Mouse (Mus musculus): ENCODE data around the gene Slc35e3. TPM values are rescaled to one million over a fixed set of nuclear protein-coding genes. Genes with fewer than 3 reads are reported as not detected.

The Slc35e3 gene
- polyA plus RNA-seq, 1 experiment from 2014 or later = 6.7 TPM

GRCm38 (mm10) chr10:117702024-117702833 is 43.9 kb downstream of the Slc35e3 start:
- no peaks in the 10 kb centered on the region for H3K27me3 ChIP-seq (ENCODE audit: control insufficient read depth, insufficient read depth, low read length)
- H3K4me3 ChIP-seq (ENCODE audit: low read length) = no peak overlapping the region
- H3K4me2 ChIP-seq (ENCODE audit: low read depth, low read length) = no peak overlapping the region
- H3K4me1 ChIP-seq (ENCODE audit: control insufficient read depth, insufficient read depth, low read length) = peaks cover 11% of the 10 kb centered on the region
- peaks cover 61% of the 10 kb centered on the region for H3K36me3 ChIP-seq (ENCODE audit: control insufficient read depth, insufficient read depth)
- no peak for ATAC-seq (replicated peaks; ENCODE audit: extremely low read depth, insufficient read depth, low FRiP score)
- H3K9me3 ChIP-seq (replicated peaks; ENCODE audit: control insufficient read depth, low read length) = no peaks in the 10 kb centered on the region
- WGBS = 90% methylated on average over 6 of the region's 6 CpGs
- no peak overlapping the region for H3K27ac ChIP-seq (ENCODE audit: low read length)
- no peak overlapping the region for H3K9ac ChIP-seq (ENCODE audit: low read length)

- WGBS = 88% methylated on average over 6 of the region's 6 CpGs
- no peak for ATAC-seq (replicated peaks; ENCODE audit: extremely low read depth, insufficient read depth, low FRiP score)
- peaks cover 66% of the 10 kb centered on the region for H3K36me3 ChIP-seq (ENCODE audit: control insufficient read depth, insufficient read depth)
Observed at GRCm38 (mm10) chr10:117701034-117701829, 44.9 kb downstream of the Slc35e3 start.

GRCm38 (mm10) chr10:117700450-117700849 is 45.7 kb downstream of the Slc35e3 start:
- Histone ChIP-seq H3K4me2 (ENCODE audit: low read depth, low read length) (no peak overlapping the region), H3K36me3 (ENCODE audit: control insufficient read depth, insufficient read depth) (peaks cover 73% of the 10 kb centered on the region), H3K27me3 (ENCODE audit: control insufficient read depth, insufficient read depth, low read length) (no peaks in the 10 kb centered on the region), H3K9me3 (replicated peaks; ENCODE audit: control insufficient read depth, low read length) (no peaks in the 10 kb centered on the region), H3K9ac (ENCODE audit: low read length) (no peak overlapping the region), H3K27ac (ENCODE audit: low read length) (no peak overlapping the region), H3K4me1 (ENCODE audit: control insufficient read depth, insufficient read depth, low read length) (no peaks in the 10 kb centered on the region), H3K4me3 (ENCODE audit: low read length) (no peak overlapping the region)
- no peak for ATAC-seq (replicated peaks; ENCODE audit: extremely low read depth, insufficient read depth, low FRiP score)
- WGBS = 76% methylated on average over 1 of the region's 1 CpGs

More at GRCm38 (mm10) chr10:117701034-117701829, 44.9 kb downstream of the Slc35e3 start:
- Histone ChIP-seq H3K27me3 (ENCODE audit: control insufficient read depth, insufficient read depth, low read length) (no peaks in the 10 kb centered on the region), H3K4me3 (ENCODE audit: low read length) (no peak overlapping the region), H3K9me3 (replicated peaks; ENCODE audit: control insufficient read depth, low read length) (no peaks in the 10 kb centered on the region), H3K27ac (ENCODE audit: low read length) (no peak overlapping the region), H3K4me1 (ENCODE audit: control insufficient read depth, insufficient read depth, low read length) (peaks cover under 1% of the 10 kb centered on the region), H3K4me2 (ENCODE audit: low read depth, low read length) (no peak overlapping the region), H3K9ac (ENCODE audit: low read length) (no peak overlapping the region)

GRCm38 (mm10) chr10:117699914-117700313 is 46.3 kb downstream of the Slc35e3 start:
- WGBS = 95% methylated on average over 4 of the region's 4 CpGs
- ATAC-seq (replicated peaks; ENCODE audit: extremely low read depth, insufficient read depth, low FRiP score) = no peak
- H3K36me3 ChIP-seq (ENCODE audit: control insufficient read depth, insufficient read depth) = peaks cover 71% of the 10 kb centered on the region

GRCm38 (mm10) chr10:117698313-117699138 is 47.6 kb downstream of the Slc35e3 start:
- Histone ChIP-seq H3K4me3 (ENCODE audit: low read length) (no peak overlapping the region), H3K27ac (ENCODE audit: low read length) (no peak overlapping the region), H3K9me3 (replicated peaks; ENCODE audit: control insufficient read depth, low read length) (no peaks in the 10 kb centered on the region), H3K27me3 (ENCODE audit: control insufficient read depth, insufficient read depth, low read length) (no peaks in the 10 kb centered on the region), H3K4me1 (ENCODE audit: control insufficient read depth, insufficient read depth, low read length) (no peaks in the 10 kb centered on the region), H3K36me3 (ENCODE audit: control insufficient read depth, insufficient read depth) (peaks cover 76% of the 10 kb centered on the region), H3K4me2 (ENCODE audit: low read depth, low read length) (no peak overlapping the region), H3K9ac (ENCODE audit: low read length) (no peak overlapping the region)
- ATAC-seq (replicated peaks; ENCODE audit: extremely low read depth, insufficient read depth, low FRiP score) = no peak
- 93% methylated on average over 10 of the region's 10 CpGs for WGBS

More at GRCm38 (mm10) chr10:117699914-117700313, 46.3 kb downstream of the Slc35e3 start:
- Histone ChIP-seq H3K9ac (ENCODE audit: low read length) (no peak overlapping the region), H3K27me3 (ENCODE audit: control insufficient read depth, insufficient read depth, low read length) (no peaks in the 10 kb centered on the region), H3K27ac (ENCODE audit: low read length) (no peak overlapping the region), H3K9me3 (replicated peaks; ENCODE audit: control insufficient read depth, low read length) (no peaks in the 10 kb centered on the region), H3K4me2 (ENCODE audit: low read depth, low read length) (no peak overlapping the region), H3K4me1 (ENCODE audit: control insufficient read depth, insufficient read depth, low read length) (no peaks in the 10 kb centered on the region), H3K4me3 (ENCODE audit: low read length) (no peak overlapping the region)

GRCm38 (mm10) chr10:117697561-117698115 is 48.5 kb downstream of the Slc35e3 start:
- ATAC-seq (replicated peaks; ENCODE audit: extremely low read depth, insufficient read depth, low FRiP score) = peak; percentile 10; the same call in 1 of the 2 replicates
- Histone ChIP-seq H3K9ac (ENCODE audit: low read length) (no peak overlapping the region), H3K36me3 (ENCODE audit: control insufficient read depth, insufficient read depth) (peaks cover 74% of the 10 kb centered on the region), H3K4me2 (ENCODE audit: low read depth, low read length) (no peak overlapping the region), H3K4me1 (ENCODE audit: control insufficient read depth, insufficient read depth, low read length) (no peaks in the 10 kb centered on the region), H3K27me3 (ENCODE audit: control insufficient read depth, insufficient read depth, low read length) (no peaks in the 10 kb centered on the region), H3K4me3 (ENCODE audit: low read length) (no peak overlapping the region), H3K27ac (ENCODE audit: low read length) (no peak overlapping the region), H3K9me3 (replicated peaks; ENCODE audit: control insufficient read depth, low read length) (no peaks in the 10 kb centered on the region)
- over 99% methylated on average over 3 of the region's 3 CpGs for WGBS

GRCm38 (mm10) chr10:117696827-117697560 is 49.2 kb downstream of the Slc35e3 start:
- no peaks in the 10 kb centered on the region for H3K9me3 ChIP-seq (replicated peaks; ENCODE audit: control insufficient read depth, low read length)
- H3K27me3 ChIP-seq (ENCODE audit: control insufficient read depth, insufficient read depth, low read length) = no peaks in the 10 kb centered on the region
- H3K36me3 ChIP-seq (ENCODE audit: control insufficient read depth, insufficient read depth) = peaks cover 79% of the 10 kb centered on the region
- H3K27ac ChIP-seq (ENCODE audit: low read length) = no peak overlapping the region
- H3K9ac ChIP-seq (ENCODE audit: low read length) = no peak overlapping the region
- 92% methylated on average over 6 of the region's 6 CpGs for WGBS
- H3K4me2 ChIP-seq (ENCODE audit: low read depth, low read length) = no peak overlapping the region
- H3K4me1 ChIP-seq (ENCODE audit: control insufficient read depth, insufficient read depth, low read length) = no peaks in the 10 kb centered on the region
- 0 out of 2 replicates have a peak, but pooled peaks have one; percentile 23 for ATAC-seq (replicated peaks; ENCODE audit: extremely low read depth, insufficient read depth, low FRiP score)
- H3K4me3 ChIP-seq (ENCODE audit: low read length) = no peak overlapping the region

Measured in heart, embryonic 16.5 days (tissue).